ENCODE assay signal across 8 mouse cellular contexts in the genomic region with DNA sequence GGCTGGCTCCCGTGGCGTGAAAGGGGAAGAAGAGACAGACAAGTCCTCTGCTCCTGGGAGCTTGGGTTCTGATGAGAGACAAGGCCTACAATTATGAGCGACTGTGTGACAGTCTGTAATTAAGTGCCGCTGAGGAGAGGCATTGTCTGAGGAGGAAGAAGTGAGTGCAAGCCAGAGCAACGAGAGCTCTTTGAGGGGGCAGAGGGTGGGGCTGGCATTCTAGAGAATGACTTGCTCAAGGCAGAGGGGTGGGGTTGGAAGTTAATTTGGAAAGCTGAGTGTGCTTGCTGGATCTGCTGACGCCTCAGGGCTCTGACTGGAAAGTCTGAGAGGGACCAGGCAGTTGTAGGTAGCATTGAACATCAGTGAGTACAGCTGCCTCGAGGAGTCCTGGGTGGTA. TPM values are rescaled to one million over a fixed set of nuclear protein-coding genes. Genes with fewer than 3 reads are reported as not detected.
DNase-seq lines count a peak whose midpoint lies in the region; ATAC-seq and TF ChIP-seq lines count a peak whose summit lies in the region.

No protein-coding gene starts in this region.

- no peak overlapping the region for H3K4me2 ChIP-seq in kidney, embryonic 16.5 days (replicated peaks; ENCODE audit: low read depth, low read length)
- H3K4me2 ChIP-seq in embryonic facial prominence, embryonic 13.5 days = peak overlapping the region; percentile 45
- peak overlapping the region; percentile 10 for H3K4me2 ChIP-seq in limb, embryonic 13.5 days (replicated peaks)

- no peaks in the 10 kb centered on the region for H3K9me3 ChIP-seq in kidney, embryonic 16.5 days (ENCODE audit: low read length)
- no peaks in the 10 kb centered on the region for H3K9me3 ChIP-seq in embryonic facial prominence, embryonic 13.5 days
- no peaks in the 10 kb centered on the region for H3K9me3 ChIP-seq in limb, embryonic 13.5 days

- TF ChIP-seq POLR2A in cerebellum, adult 2 months (IDR thresholded peaks at IDR 0.05; ENCODE audit: borderline replicate concordance, insufficient read depth, low read length) = no peak

- peak overlapping the region; percentile 63 for H3K27ac ChIP-seq in kidney, embryonic 16.5 days (ENCODE audit: low read length)
- H3K27ac ChIP-seq in embryonic facial prominence, embryonic 13.5 days = peak overlapping the region; percentile 81
- peak overlapping the region; percentile 39 for H3K27ac ChIP-seq in limb, embryonic 13.5 days
- no peak overlapping the region for H3K27ac ChIP-seq in cerebellum, adult 2 months (ENCODE audit: insufficient read depth, low read length)

- peak overlapping the region; percentile 32; the same call in 1 of the 2 replicates for H3K9ac ChIP-seq in kidney, embryonic 16.5 days (replicated peaks; ENCODE audit: low read length)
- H3K9ac ChIP-seq in embryonic facial prominence, embryonic 13.5 days = peak overlapping the region; percentile 44
- peak overlapping the region; percentile 3; the same call in 1 of the 2 replicates for H3K9ac ChIP-seq in limb, embryonic 13.5 days

- WGBS in kidney, embryonic 16.5 days = 17% methylated on average over 7 of the region's 7 CpGs
- 13% methylated on average over 7 of the region's 7 CpGs for WGBS in embryonic facial prominence, embryonic 13.5 days
- 34% methylated on average over 7 of the region's 7 CpGs for WGBS in limb, embryonic 13.5 days
- 38% methylated on average over 7 of the region's 7 CpGs for WGBS in cerebellum, adult 2 months

- peaks cover 48% of the 10 kb centered on the region for H3K4me1 ChIP-seq in kidney, embryonic 16.5 days (ENCODE audit: insufficient read depth, low read length)
- peaks cover 70% of the 10 kb centered on the region for H3K4me1 ChIP-seq in embryonic facial prominence, embryonic 13.5 days
- peaks cover 68% of the 10 kb centered on the region for H3K4me1 ChIP-seq in limb, embryonic 13.5 days
- peaks cover 35% of the 10 kb centered on the region for H3K4me1 ChIP-seq in cerebellum, adult 2 months (ENCODE audit: control insufficient read depth, insufficient read depth, low read length)

- no peaks in the 10 kb centered on the region for H3K27me3 ChIP-seq in kidney, embryonic 16.5 days (ENCODE audit: insufficient read depth, low read length)
- H3K27me3 ChIP-seq in embryonic facial prominence, embryonic 13.5 days = no peaks in the 10 kb centered on the region
- no peaks in the 10 kb centered on the region for H3K27me3 ChIP-seq in limb, embryonic 13.5 days
- H3K27me3 ChIP-seq in cerebellum, adult 2 months (ENCODE audit: control insufficient read depth, insufficient read depth, low read length) = no peaks in the 10 kb centered on the region

- no peak for TF ChIP-seq CTCF in cerebellum, adult 2 months (IDR thresholded peaks at IDR 0.05; ENCODE audit: borderline replicate concordance, insufficient read depth, low read depth, low read length)

- H3K4me3 ChIP-seq in kidney, embryonic 16.5 days (ENCODE audit: low read length) = no peak overlapping the region
- H3K4me3 ChIP-seq in embryonic facial prominence, embryonic 13.5 days = 0 out of 2 replicates have a peak overlapping the region, but pooled peaks have one; percentile 2
- H3K4me3 ChIP-seq in limb, embryonic 13.5 days = no peak overlapping the region
- H3K4me3 ChIP-seq in cerebellum, adult 2 months (replicated peaks; ENCODE audit: insufficient read depth, low read depth, low read length) = no peak overlapping the region

- ATAC-seq in kidney, embryonic 16.5 days (ENCODE audit: low FRiP score, low TSS enrichment) = no peak
- no peak for ATAC-seq in embryonic facial prominence, embryonic 13.5 days (ENCODE audit: insufficient number of reproducible peaks, insufficient read depth, low FRiP score, low TSS enrichment, low read depth)
- ATAC-seq in limb, embryonic 13.5 days (ENCODE audit: low FRiP score, low read depth) = no peak

- no peak for DNase-seq in kidney, adult 11 months
- DNase-seq in retina, postnatal 1 day = peak; percentile 54
- no peak for DNase-seq in gastrocnemius, postnatal 4 days (ENCODE audit: low spot score in 2 of 2)
- DNase-seq in kidney, adult 9 months = no peak
- no peak for DNase-seq in cerebellum, adult 2 months

- no peaks in the 10 kb centered on the region for H3K36me3 ChIP-seq in kidney, embryonic 16.5 days (ENCODE audit: insufficient read depth, low read length)
- no peaks in the 10 kb centered on the region; the same call in 1 of the 2 replicates for H3K36me3 ChIP-seq in embryonic facial prominence, embryonic 13.5 days
- H3K36me3 ChIP-seq in limb, embryonic 13.5 days = peaks cover 7% of the 10 kb centered on the region; the same call in 1 of the 2 replicates

RNA-seq across cellular contexts. Expression of gene Myl9, which starts 48.9 kb away (rescaled TPM):
- polyA plus RNA-seq in kidney, embryonic 16.5 days (2015; fragmentation: Nextera tagmentation; extraction: Ambion mirVana) = 447 and 578 TPM in 2 replicates
- polyA plus RNA-seq in embryonic facial prominence, embryonic 13.5 days (2015; fragmentation: Nextera tagmentation; extraction: Ambion mirVana) = 197 TPM in 2 replicates
- 201 and 204 TPM in 2 replicates for polyA plus RNA-seq in limb, embryonic 13.5 days (2015; fragmentation: Nextera tagmentation; extraction: Ambion mirVana)
- 100 to 1,000 TPM; 247 to 265 TPM for total RNA-seq in gastrocnemius, postnatal 4 days (2021)
- 39.2 and 40.0 TPM in 2 replicates for polyA plus RNA-seq in cerebellum, adult 2 months (2012; rRNA removed)
